Mouse (Mus musculus): Measurements from ENCODE around the gene Usp16. TPM values are rescaled to one million over a fixed set of nuclear protein-coding genes. Genes with fewer than 3 reads are reported as not detected.
"Not testable (repeated sequence)": the region's sequence is repeated elsewhere in the genome, so short reads cannot be mapped to it uniquely, and the experiment has no call there.

Gene Usp16
- total RNA-seq, 2 experiments from 2014 or later, result 46.1 to 47.1 TPM

- intact Hi-C loops (cut with DNase I), result no loop called here
- no peak for DNase-seq (ENCODE audit: low spot score)
Observed at GRCm38 (mm10) chr16:87470579-87470978, 16.1 kb downstream of the Usp16 start.

GRCm38 (mm10) chr16:87484367-87484766 lies 29.9 kb downstream of the Usp16 start:
- no peak for DNase-seq (ENCODE audit: low spot score)
- intact Hi-C loops (cut with DNase I), result no loop called here

GRCm38 (mm10) chr16:87486739-87487138 lies 32.2 kb downstream of the Usp16 start:
- DNase-seq (ENCODE audit: low spot score), result no peak
- intact Hi-C loops (cut with DNase I), result no loop called here

- no peak for DNase-seq (ENCODE audit: low spot score)
Observed at GRCm38 (mm10) chr16:87488605-87489004, 34.1 kb downstream of the Usp16 start.

GRCm38 (mm10) chr16:87492191-87492792 lies 37.8 kb downstream of the Usp16 start:
- intact Hi-C loops (cut with DNase I), result loop anchor here (5.0 kb wide), 1 partner anchor 35 kb away; no protein-coding TSS in a partner anchor

More at GRCm38 (mm10) chr16:87488605-87489004, 34.1 kb downstream of the Usp16 start:
- intact Hi-C loops (cut with DNase I), result no loop called here

GRCm38 (mm10) chr16:87494955-87495655 lies 40.6 kb downstream of the Usp16 start:
- intact Hi-C loops (cut with DNase I), result loop anchor here (2.0 to 5.0 kb wide), 2 partner anchors 38 to 54 kb away; partner anchors contain the start of gene Rwdd2b
- DNase-seq (ENCODE audit: low spot score), result no peak

More at GRCm38 (mm10) chr16:87492191-87492792, 37.8 kb downstream of the Usp16 start:
- not testable (repeated sequence) for DNase-seq (ENCODE audit: low spot score)

- intact Hi-C loops (cut with DNase I), result loop anchor here (2.0 kb wide), 1 partner anchor 55 kb away; the partner anchor contains the start of gene Rwdd2b
- DNase-seq (ENCODE audit: low spot score), result peak; percentile 92
Observed at GRCm38 (mm10) chr16:87495716-87496447, 41.4 kb downstream of the Usp16 start, which contains the start of gene Cct8. Gene Cct8, minus strand, starts transcription at chr16:87495873.

GRCm38 (mm10) chr16:87496728-87497127 lies 42.2 kb downstream of the Usp16 start:
- no peak for DNase-seq (ENCODE audit: low spot score)
- intact Hi-C loops (cut with DNase I), result no loop called here

- intact Hi-C loops (cut with DNase I), result no loop called here
- no peak for DNase-seq (ENCODE audit: low spot score)
Observed at GRCm38 (mm10) chr16:87497171-87497570, 42.7 kb downstream of the Usp16 start.

GRCm38 (mm10) chr16:87499556-87499955 lies 45.1 kb downstream of the Usp16 start:
- intact Hi-C loops (cut with DNase I), result no loop called here
- no peak for DNase-seq (ENCODE audit: low spot score)

- intact Hi-C loops (cut with DNase I), result no loop called here
- no peak for DNase-seq (ENCODE audit: low spot score)
Observed at GRCm38 (mm10) chr16:87501304-87502078, 47.0 kb downstream of the Usp16 start.

GRCm38 (mm10) chr16:87511706-87512105 lies 57.2 kb downstream of the Usp16 start:
- no peak for DNase-seq (ENCODE audit: low spot score)
- intact Hi-C loops (cut with DNase I), result no loop called here

- intact Hi-C loops (cut with DNase I), result no loop called here
- DNase-seq (ENCODE audit: low spot score), result no peak
Observed at GRCm38 (mm10) chr16:87512331-87512730, 57.8 kb downstream of the Usp16 start.

- intact Hi-C loops (cut with DNase I), result no loop called here
- DNase-seq (ENCODE audit: low spot score), result no peak
Observed at GRCm38 (mm10) chr16:87524228-87524627, 69.7 kb downstream of the Usp16 start.

- DNase-seq (ENCODE audit: low spot score), result no peak
- intact Hi-C loops (cut with DNase I), result no loop called here
Observed at GRCm38 (mm10) chr16:87527553-87528249, 73.2 kb downstream of the Usp16 start.

- no peak for DNase-seq (ENCODE audit: low spot score)
- intact Hi-C loops (cut with DNase I), result no loop called here
Observed at GRCm38 (mm10) chr16:87528755-87529154, 74.3 kb downstream of the Usp16 start.
